Mouse (Mus musculus) hindbrain, embryonic 11.5 days (tissue): Measurements from ENCODE around the gene Cd300lb. TPM values are rescaled to one million over a fixed set of nuclear protein-coding genes. Genes with fewer than 3 reads are reported as not detected.

Source experiments
- ATAC-seq: fragments of 200-750 bp; cut with Nextera tagmentation; 2 replicates; pipeline ENCODE4 v1.8.0; 2017; ENCODE audit warnings: mild to moderate bottlenecking, moderate TSS enrichment, moderate library complexity; ENCODE audit not compliant: low FRiP score
- DNase-seq: peaks from one replicate; pipeline ENCODE4 v3.0.0-alpha.2; 2015; ENCODE audit warnings: low spot score
- H3K27ac ChIP-seq: fragments of 300-500 bp; sonication (generic); 2 replicates; pipeline ENCODE4 v1.5.1; 2014; ENCODE audit warnings: mild to moderate bottlenecking, low read depth, low read length
- H3K27me3 ChIP-seq: fragments of 300-500 bp; sonication (generic); 2 replicates; pipeline ENCODE4 v1.6.1; 2014; ENCODE audit warnings: mild to moderate bottlenecking, low read length, moderate library complexity, mixed read lengths; ENCODE audit not compliant: control insufficient read depth, insufficient read depth
- H3K36me3 ChIP-seq: fragments of 300-500 bp; sonication (generic); 2 replicates; pipeline ENCODE4 v1.6.1; 2014; ENCODE audit warnings: mild to moderate bottlenecking, low read length, moderate library complexity, mixed read lengths; ENCODE audit not compliant: control insufficient read depth, insufficient read depth
- H3K4me1 ChIP-seq: fragments of 300-500 bp; sonication (generic); replicated peaks from 2 replicates; pipeline ENCODE4 v1.6.1; 2014; ENCODE audit warnings: low read length, mixed read lengths; ENCODE audit not compliant: control insufficient read depth, insufficient read depth
- H3K4me2 ChIP-seq: fragments of 300-500 bp; sonication (generic); replicated peaks from 2 replicates; pipeline ENCODE4 v1.6.1; 2014; ENCODE audit warnings: mild to moderate bottlenecking, low read depth, low read length
- H3K4me3 ChIP-seq: fragments of 300-500 bp; sonication (generic); 2 replicates; pipeline ENCODE4 v1.5.1; 2014; ENCODE audit warnings: low read depth, low read length
- H3K9ac ChIP-seq: fragments of 300-500 bp; sonication (generic); 2 replicates; pipeline ENCODE4 v1.6.1; 2014; ENCODE audit warnings: low read depth, low read length
- H3K9me3 ChIP-seq: fragments of 300-500 bp; sonication (generic); 2 replicates; pipeline ENCODE4 v1.6.1; 2016; ENCODE audit warnings: low read length; ENCODE audit not compliant: control insufficient read depth
- WGBS: fragments of 180-500 bp; shearing (Covaris S2); extraction: QIAGEN DNeasy Blood & Tissue Kit; methylation state at CpG from one replicate; pipeline ENCODE4 v1.1.7; 2014; 5-methylcytosine and 5-hydroxymethylcytosine counted together
- polyA plus RNA-seq: library from polyadenylated mRNA; unstranded; fragments of >200 nt; fragmentation: Nextera tagmentation; extraction: Ambion mirVana; gene quantifications from 2 replicates; pipeline ENCODE4 v1.2.1, GENCODE M21; 2014

Gene Cd300lb
- 0.06 and 0.22 TPM in 2 replicates for polyA plus RNA-seq

GRCm38 (mm10) chr11:114934144-114934543 is at the start of gene Cd300lb:
Gene Cd300lb (minus strand): TSS chr11:114934386.
- Histone ChIP-seq H3K4me1 (no peaks in the 10 kb centered on the region), H3K9me3 (no peaks in the 10 kb centered on the region)

GRCm38 (mm10) chr11:114981866-114982265 is 47.7 kb upstream of the Cd300lb start:
- no peak overlapping the region for H3K4me3 ChIP-seq
- H3K27ac ChIP-seq = no peak overlapping the region
- H3K36me3 ChIP-seq = no peaks in the 10 kb centered on the region
- no peak overlapping the region for H3K9ac ChIP-seq
- no peak for DNase-seq
- no peaks in the 10 kb centered on the region for H3K4me1 ChIP-seq
- H3K27me3 ChIP-seq = no peaks in the 10 kb centered on the region
- WGBS = 66% methylated on average over 4 of the region's 4 CpGs
- no peak overlapping the region for H3K4me2 ChIP-seq
- no peak for ATAC-seq
- no peaks in the 10 kb centered on the region for H3K9me3 ChIP-seq

More at GRCm38 (mm10) chr11:114934144-114934543, at the start of gene Cd300lb:
- ATAC-seq (no peak), DNase-seq (no peak)
- no peak within 1 kb of the TSS for H3K4me2 ChIP-seq
- H3K9ac ChIP-seq = no peak within 1 kb of the TSS
- H3K4me3 ChIP-seq = no peak within 1 kb of the TSS
- no peaks in the 10 kb centered on the region for H3K27me3 ChIP-seq
- H3K27ac ChIP-seq = no peak within 1 kb of the TSS
- 70% methylated on average over 6 of the region's 6 CpGs for WGBS
- H3K36me3 ChIP-seq = no peaks in the 10 kb centered on the region

- no peak overlapping the region for H3K4me3 ChIP-seq
- no peak overlapping the region for H3K9ac ChIP-seq
- no peak overlapping the region for H3K4me2 ChIP-seq
- ATAC-seq (no peak), DNase-seq (no peak)
- H3K36me3 ChIP-seq = no peaks in the 10 kb centered on the region
- WGBS = 91% methylated on average over 10 of the region's 10 CpGs
- H3K27me3 ChIP-seq = no peaks in the 10 kb centered on the region
- no peak overlapping the region for H3K27ac ChIP-seq
- H3K9me3 ChIP-seq = no peaks in the 10 kb centered on the region
- H3K4me1 ChIP-seq = no peaks in the 10 kb centered on the region
These were observed 38.5 kb upstream of the Cd300lb start for GRCm38 (mm10) chr11:114972726-114973125.

- ATAC-seq (no peak), DNase-seq (no peak)
- H3K4me2 ChIP-seq = no peak within 1 kb of the TSS
- no peak within 1 kb of the TSS for H3K27ac ChIP-seq
- H3K27me3 ChIP-seq = no peaks in the 10 kb centered on the region
- H3K4me3 ChIP-seq = no peak within 1 kb of the TSS
- H3K9me3 ChIP-seq = no peaks in the 10 kb centered on the region
- H3K4me1 ChIP-seq = no peaks in the 10 kb centered on the region
- H3K9ac ChIP-seq = no peak within 1 kb of the TSS
- 87% methylated on average over 9 of the region's 9 CpGs for WGBS
- H3K36me3 ChIP-seq = no peaks in the 10 kb centered on the region
These were observed 34.6 kb upstream of the Cd300lb start, which contains the start of gene Cd300c for GRCm38 (mm10) chr11:114968752-114969207. Gene Cd300c (minus strand): TSS chr11:114969157.

- Histone ChIP-seq H3K4me3 (no peak overlapping the region), H3K9me3 (no peaks in the 10 kb centered on the region), H3K27ac (no peak overlapping the region), H3K36me3 (no peaks in the 10 kb centered on the region), H3K27me3 (no peaks in the 10 kb centered on the region), H3K4me2 (no peak overlapping the region), H3K4me1 (no peaks in the 10 kb centered on the region), H3K9ac (no peak overlapping the region)
- ATAC-seq (no peak), DNase-seq (no peak)
- WGBS = 72% methylated on average over 3 of the region's 3 CpGs
These were observed 31.1 kb upstream of the Cd300lb start for GRCm38 (mm10) chr11:114965182-114965828.

- H3K9me3 ChIP-seq = no peaks in the 10 kb centered on the region
- H3K4me2 ChIP-seq = no peak overlapping the region
- H3K4me1 ChIP-seq = no peaks in the 10 kb centered on the region
- no peak for DNase-seq
- ATAC-seq = no peak
- H3K36me3 ChIP-seq = no peaks in the 10 kb centered on the region
- no peak overlapping the region for H3K9ac ChIP-seq
- WGBS = 83% methylated on average over 1 of the region's 1 CpGs
- no peaks in the 10 kb centered on the region for H3K27me3 ChIP-seq
- H3K4me3 ChIP-seq = no peak overlapping the region
- no peak overlapping the region for H3K27ac ChIP-seq
These were observed 26.2 kb upstream of the Cd300lb start for GRCm38 (mm10) chr11:114960369-114960768.

GRCm38 (mm10) chr11:114933591-114933990 is 595 bp downstream of the Cd300lb start:
- no peak for ATAC-seq
- no peak overlapping the region for H3K4me2 ChIP-seq
- no peak overlapping the region for H3K27ac ChIP-seq
- H3K27me3 ChIP-seq = no peaks in the 10 kb centered on the region
- H3K4me1 ChIP-seq = no peaks in the 10 kb centered on the region
- no peak overlapping the region for H3K4me3 ChIP-seq
- 76% methylated on average over 4 of the region's 4 CpGs for WGBS
- no peaks in the 10 kb centered on the region for H3K36me3 ChIP-seq
- no peaks in the 10 kb centered on the region for H3K9me3 ChIP-seq
- no peak for DNase-seq
- H3K9ac ChIP-seq = no peak overlapping the region

GRCm38 (mm10) chr11:114931041-114931440 is 3.1 kb downstream of the Cd300lb start:
- no peak overlapping the region for H3K4me2 ChIP-seq
- H3K27me3 ChIP-seq = no peaks in the 10 kb centered on the region
- DNase-seq = no peak
- 89% methylated on average over 5 of the region's 5 CpGs for WGBS
- H3K4me1 ChIP-seq = no peaks in the 10 kb centered on the region
- H3K9me3 ChIP-seq = no peaks in the 10 kb centered on the region
- ATAC-seq = no peak
- no peaks in the 10 kb centered on the region for H3K36me3 ChIP-seq
- H3K4me3 ChIP-seq = no peak overlapping the region
- no peak overlapping the region for H3K9ac ChIP-seq
- H3K27ac ChIP-seq = no peak overlapping the region

- ATAC-seq (no peak), DNase-seq (no peak)
- no peaks in the 10 kb centered on the region for H3K27me3 ChIP-seq
- no peak overlapping the region for H3K4me3 ChIP-seq
- no peaks in the 10 kb centered on the region for H3K9me3 ChIP-seq
- H3K36me3 ChIP-seq = no peaks in the 10 kb centered on the region
- 92% methylated on average over 2 of the region's 2 CpGs for WGBS
- H3K9ac ChIP-seq = no peak overlapping the region
- H3K4me2 ChIP-seq = no peak overlapping the region
- H3K4me1 ChIP-seq = no peaks in the 10 kb centered on the region
- no peak overlapping the region for H3K27ac ChIP-seq
These were observed 4.6 kb downstream of the Cd300lb start for GRCm38 (mm10) chr11:114929581-114929980.
